Mouse (Mus musculus): ENCODE data around the gene Eif4e3. TPM values are rescaled to one million over a fixed set of nuclear protein-coding genes. Genes with fewer than 3 reads are reported as not detected.

Gene Eif4e3
- total and polyA plus RNA-seq, 3 experiments: 9.8 to 16.3 (median 11.8) TPM

- DNase-seq (ENCODE audit: extremely low read depth): no peak
- in situ Hi-C loops (cut with MboI; ENCODE audit: low pct_ligation_motif_present, low pct_unique_long_range_greater_than_20kb, low sequenced_read_pairs): no loop called here
Observed at GRCm38 (mm10) chr6:99629726-99630458, 36.7 kb downstream of the Eif4e3 start.

GRCm38 (mm10) chr6:99626347-99626746 is 40.2 kb downstream of the Eif4e3 start:
- H3K27ac ChIP-seq (ENCODE audit: insufficient read depth, low read depth): no peak overlapping the region

More at GRCm38 (mm10) chr6:99629726-99630458, 36.7 kb downstream of the Eif4e3 start:
- Histone ChIP-seq H3K27ac (ENCODE audit: insufficient read depth, low read depth) (no peak overlapping the region), H3K4me2 (ENCODE audit: insufficient read depth, low read depth, poor library complexity, severe bottlenecking) (no peak overlapping the region), H3K36me3 (replicated peaks in 1 of 2; ENCODE audit: control insufficient read depth in 1 of 2, insufficient read depth in 1 of 2, low read length in 1 of 2) (peaks cover 12 to 73% of the 10 kb centered on the region in 2 experiments), H3K9me3 (replicated peaks; ENCODE audit: low read length) (no peaks in the 10 kb centered on the region), H3K79me2 (replicated peaks; ENCODE audit: control insufficient read depth, extremely low read depth, insufficient read depth, poor library complexity, severe bottlenecking) (no peaks in the 10 kb centered on the region), H3K4me1 (ENCODE audit: control insufficient read depth in 1 of 2, insufficient read depth in 2 of 2) (peaks cover 0 to 12% of the 10 kb centered on the region in 2 experiments; a peak in 1 of 4 replicates), H3K27me3 (replicated peaks) (no peaks in the 10 kb centered on the region), H3K9ac (ENCODE audit: insufficient read depth, low read depth) (no peak overlapping the region), H3K4me3 (replicated peaks in 1 of 3; ENCODE audit: low read depth in 2 of 3, low read length in 2 of 3, poor library complexity in 1 of 3) (no peak overlapping the region)
- TF ChIP-seq USF2 (conservative IDR thresholded peaks at IDR 0.05; ENCODE audit: low read depth, low read length): no peak
- no peak for TF ChIP-seq CTCF (conservative IDR thresholded peaks at IDR 0.05 in 1 of 2, IDR thresholded peaks at IDR 0.05 in 1 of 2; ENCODE audit: low read depth in 2 of 2, low read length in 2 of 2)
- no peak for TF ChIP-seq CHD1 (IDR thresholded peaks at IDR 0.05; ENCODE audit: low read depth, low read length)
- no peak for TF ChIP-seq NELFE (IDR thresholded peaks at IDR 0.05; ENCODE audit: low read depth, low read length)
- no peak for TF ChIP-seq JUN (IDR thresholded peaks at IDR 0.05; ENCODE audit: insufficient read depth, low read depth, low read length)
- TF ChIP-seq ZC3H11A (IDR thresholded peaks at IDR 0.05; ENCODE audit: low read depth, low read length): no peak
- no peak for TF ChIP-seq BHLHE40 (IDR thresholded peaks at IDR 0.05; ENCODE audit: low read depth, low read length)
- no peak for TF ChIP-seq MAFK (IDR thresholded peaks at IDR 0.05; ENCODE audit: insufficient replicate concordance, low read length)
- TF ChIP-seq POLR2AphosphoS2 (IDR thresholded peaks at IDR 0.05; ENCODE audit: low read depth, low read length): no peak
- no peak for TF ChIP-seq USF1 (IDR thresholded peaks at IDR 0.05; ENCODE audit: low read depth, low read length)
- no peak for TF ChIP-seq ZNF384 (IDR thresholded peaks at IDR 0.05; ENCODE audit: low read depth, low read length)
- no peak for TF ChIP-seq UBTF (IDR thresholded peaks at IDR 0.05; ENCODE audit: low read depth, low read length)
- TF ChIP-seq SIN3A (IDR thresholded peaks at IDR 0.05; ENCODE audit: low read length): no peak
- TF ChIP-seq GABPA (IDR thresholded peaks at IDR 0.05; ENCODE audit: insufficient replicate concordance, low read depth, low read length): no peak
- TF ChIP-seq MAZ (IDR thresholded peaks at IDR 0.05; ENCODE audit: low read depth, low read length): no peak
- no peak for TF ChIP-seq POLR2A (IDR thresholded peaks at IDR 0.05; ENCODE audit: low read depth, low read length)
- TF ChIP-seq JUND (conservative IDR thresholded peaks at IDR 0.05; ENCODE audit: low read depth, low read length): no peak
- no peak for TF ChIP-seq HCFC1 (IDR thresholded peaks at IDR 0.05; ENCODE audit: low read depth, low read length)
- dilution Hi-C loops (cut with MboI; ENCODE audit: extremely low pct_ligation_motif_present, extremely low pct_unique_long_range_greater_than_20kb, low sequenced_read_pairs): no loop called here

More at GRCm38 (mm10) chr6:99626347-99626746, 40.2 kb downstream of the Eif4e3 start:
- H3K4me2 ChIP-seq (ENCODE audit: insufficient read depth, low read depth, poor library complexity, severe bottlenecking): no peak overlapping the region
- H3K36me3 ChIP-seq (replicated peaks in 1 of 2; ENCODE audit: control insufficient read depth in 1 of 2, insufficient read depth in 1 of 2, low read length in 1 of 2): peaks cover 6 to 45% of the 10 kb centered on the region in 2 experiments
- TF ChIP-seq ZKSCAN1 (IDR thresholded peaks at IDR 0.05; ENCODE audit: borderline replicate concordance, low read depth, low read length) (no peak), HCFC1 (IDR thresholded peaks at IDR 0.05; ENCODE audit: low read depth, low read length) (no peak), CHD2 (IDR thresholded peaks at IDR 0.05; ENCODE audit: low read length) (no peak), MAZ (IDR thresholded peaks at IDR 0.05; ENCODE audit: low read depth, low read length) (no peak), SIN3A (IDR thresholded peaks at IDR 0.05; ENCODE audit: low read length) (no peak), JUN (IDR thresholded peaks at IDR 0.05; ENCODE audit: insufficient read depth, low read depth, low read length) (no peak), ZNF384 (IDR thresholded peaks at IDR 0.05; ENCODE audit: low read depth, low read length) (no peak), MEF2A (IDR thresholded peaks at IDR 0.05; ENCODE audit: borderline replicate concordance, low read depth, low read length) (no peak), UBTF (IDR thresholded peaks at IDR 0.05; ENCODE audit: low read depth, low read length) (no peak), RCOR1 (conservative IDR thresholded peaks at IDR 0.05; ENCODE audit: low read depth, low read length) (no peak), ELF1 (IDR thresholded peaks at IDR 0.05; ENCODE audit: low read depth, low read length) (no peak), MXI1 (IDR thresholded peaks at IDR 0.05; ENCODE audit: low read depth, low read length) (no peak), POLR2A (IDR thresholded peaks at IDR 0.05; ENCODE audit: low read depth, low read length) (no peak), SMC3 (IDR thresholded peaks at IDR 0.05; ENCODE audit: low read depth, low read length) (no peak)
- H3K4me1 ChIP-seq (ENCODE audit: control insufficient read depth in 1 of 2, insufficient read depth in 2 of 2): peaks cover 9 to 36% of the 10 kb centered on the region in 2 experiments
- no peaks in the 10 kb centered on the region for H3K9me3 ChIP-seq (replicated peaks; ENCODE audit: low read length)
- H3K79me2 ChIP-seq (replicated peaks; ENCODE audit: control insufficient read depth, extremely low read depth, insufficient read depth, poor library complexity, severe bottlenecking): no peaks in the 10 kb centered on the region
- DNase-seq (ENCODE audit: extremely low read depth): no peak
- dilution Hi-C loops (cut with MboI; ENCODE audit: extremely low pct_ligation_motif_present, extremely low pct_unique_long_range_greater_than_20kb, low sequenced_read_pairs) (no loop called here), in situ Hi-C loops (cut with MboI; ENCODE audit: low pct_ligation_motif_present, low pct_unique_long_range_greater_than_20kb, low sequenced_read_pairs) (no loop called here)
- H3K27me3 ChIP-seq (replicated peaks): no peaks in the 10 kb centered on the region
- H3K9ac ChIP-seq (ENCODE audit: insufficient read depth, low read depth): no peak overlapping the region
- H3K4me3 ChIP-seq (replicated peaks in 1 of 3; ENCODE audit: low read depth in 2 of 3, low read length in 2 of 3, poor library complexity in 1 of 3): no peak overlapping the region
